Mouse (Mus musculus) olfactory bulb, adult 2 months (tissue): ENCODE measurements around the gene Mto1.

Source experiments
- CTCF ChIP-seq: fragments of 200-500 bp; IDR thresholded peaks from 2 replicates; pipeline ENCODE4 v1.5.1; 2012; ENCODE audit warnings: low read depth, mild to moderate bottlenecking, low read length, moderate library complexity; ENCODE audit not compliant: insufficient read depth
- POLR2A ChIP-seq: fragments of 200-500 bp; IDR thresholded peaks from 2 replicates; pipeline ENCODE4 v1.6.1; 2012; ENCODE audit warnings: mild to moderate bottlenecking, low read depth, low read length, moderate library complexity; ENCODE audit not compliant: insufficient read depth

DNA sequence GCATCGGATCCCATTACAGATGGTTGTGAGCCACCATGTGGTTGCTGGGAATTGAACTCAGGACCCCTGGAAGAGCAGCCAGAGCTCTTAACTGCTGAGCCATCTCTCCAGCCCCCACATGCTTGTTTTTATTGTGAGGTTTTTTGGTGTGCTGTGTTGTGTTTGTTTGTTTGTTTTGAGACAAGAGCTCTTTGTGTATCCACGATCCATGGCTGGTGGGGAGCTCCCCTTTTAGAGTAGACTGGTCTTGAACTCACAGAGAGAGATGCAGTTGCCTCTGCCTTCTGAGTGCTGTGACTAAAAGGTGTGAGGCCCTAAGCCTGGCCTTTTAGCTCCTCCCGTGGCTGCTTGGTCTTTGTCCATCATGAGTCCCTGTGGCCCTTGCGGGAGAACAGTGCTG lies 56.1 kb downstream of the Mto1 start:
- TF ChIP-seq CTCF (no peak), POLR2A (no peak)
